Mouse (Mus musculus): ENCODE data around the gene Ech1. TPM values are rescaled to one million over a fixed set of nuclear protein-coding genes. Genes with fewer than 3 reads are reported as not detected.

Ech1 gene
- total RNA-seq, 2 experiments from 2014 or later, result 76.3 to 125 TPM

Other genes starting within 250 kb of the Ech1 start
- 17.5 and 25.0 TPM in 2 replicates for gene Samd4b, start 227.1 kb upstream of the Ech1 start, total RNA-seq (2014; fragmentation: Nextera tagmentation)
- gene Samd4b, start 227.1 kb upstream of the Ech1 start, total RNA-seq (2017), result 3.4 and 3.9 TPM in 2 replicates
- 3.2 and 3.7 TPM in 2 replicates for gene Pak4, start 227.0 kb upstream of the Ech1 start, total RNA-seq (2014; fragmentation: Nextera tagmentation)
- 3.4 and 6.4 TPM in 2 replicates for gene Pak4, start 227.0 kb upstream of the Ech1 start, total RNA-seq (2017)
- not detected in 2 replicates for gene Acp7, start 193.9 kb upstream of the Ech1 start, total RNA-seq (2014; fragmentation: Nextera tagmentation)
- gene Acp7, start 193.9 kb upstream of the Ech1 start, total RNA-seq (2017), result not detected in 2 replicates
- 4.3 TPM in 1 of 2 replicates, not detected in the other for gene Fbxo27, start 132.4 kb upstream of the Ech1 start, total RNA-seq (2014; fragmentation: Nextera tagmentation)
- 0.17 TPM in 1 of 2 replicates, not detected in the other for gene Fbxo27, start 132.4 kb upstream of the Ech1 start, total RNA-seq (2017)
- 1.3 and 3.3 TPM in 2 replicates for gene Fbxo17, start 108.4 kb upstream of the Ech1 start, total RNA-seq (2014; fragmentation: Nextera tagmentation)
- gene Fbxo17, start 108.4 kb upstream of the Ech1 start, total RNA-seq (2017), result 1.3 and 2.1 TPM in 2 replicates
- gene Mrps12, start 83.4 kb upstream of the Ech1 start, total RNA-seq (2014; fragmentation: Nextera tagmentation), result 125 and 177 TPM in 2 replicates
- 33.2 and 41.8 TPM in 2 replicates for gene Mrps12, start 83.4 kb upstream of the Ech1 start, total RNA-seq (2017)
- gene Sars2, start 83.2 kb upstream of the Ech1 start, total RNA-seq (2014; fragmentation: Nextera tagmentation), result 19.6 and 21.6 TPM in 2 replicates
- 10.4 and 12.4 TPM in 2 replicates for gene Sars2, start 83.2 kb upstream of the Ech1 start, total RNA-seq (2017)
- not detected in 2 replicates for gene Ccer2, start 69.0 kb upstream of the Ech1 start, total RNA-seq (2014; fragmentation: Nextera tagmentation)
- gene Ccer2, start 69.0 kb upstream of the Ech1 start, total RNA-seq (2017), result not detected in 2 replicates
- 49.5 and 50.5 TPM in 2 replicates for gene Sirt2, start 58.5 kb upstream of the Ech1 start, total RNA-seq (2014; fragmentation: Nextera tagmentation)
- 13.9 and 28.8 TPM in 2 replicates for gene Sirt2, start 58.5 kb upstream of the Ech1 start, total RNA-seq (2017)
- 22.0 and 36.0 TPM in 2 replicates for gene Nfkbib, start 57.7 kb upstream of the Ech1 start, total RNA-seq (2014; fragmentation: Nextera tagmentation)
- 20.0 and 24.1 TPM in 2 replicates for gene Nfkbib, start 57.7 kb upstream of the Ech1 start, total RNA-seq (2017)
- 67.9 and 72.3 TPM in 2 replicates for gene Rinl, start 36.2 kb upstream of the Ech1 start, total RNA-seq (2014; fragmentation: Nextera tagmentation)
- gene Rinl, start 36.2 kb upstream of the Ech1 start, total RNA-seq (2017), result 55.9 and 75.5 TPM in 2 replicates
- gene Hnrnpl, start 16.7 kb upstream of the Ech1 start, total RNA-seq (2014; fragmentation: Nextera tagmentation), result 466 and 510 TPM in 2 replicates
- gene Hnrnpl, start 16.7 kb upstream of the Ech1 start, total RNA-seq (2017), result 276 and 296 TPM in 2 replicates
- gene Lgals4, start 8.6 kb downstream of the Ech1 start, total RNA-seq (2014; fragmentation: Nextera tagmentation), result 20.5 and 20.8 TPM in 2 replicates
- 3.9 and 6.6 TPM in 2 replicates for gene Lgals4, start 8.6 kb downstream of the Ech1 start, total RNA-seq (2017)
- gene Lgals7, start 38.6 kb downstream of the Ech1 start, total RNA-seq (2014; fragmentation: Nextera tagmentation), result not detected in 2 replicates
- gene Lgals7, start 38.6 kb downstream of the Ech1 start, total RNA-seq (2017), result not detected in 2 replicates
- not detected in 2 replicates for gene Capn12, start 56.2 kb downstream of the Ech1 start, total RNA-seq (2014; fragmentation: Nextera tagmentation)
- 0.13 TPM in 1 of 2 replicates, not detected in the other for gene Capn12, start 56.2 kb downstream of the Ech1 start, total RNA-seq (2017)
- 85.8 and 94.3 TPM in 2 replicates for gene Actn4, start 137.1 kb downstream of the Ech1 start, total RNA-seq (2014; fragmentation: Nextera tagmentation)
- 40.2 and 47.1 TPM in 2 replicates for gene Actn4, start 137.1 kb downstream of the Ech1 start, total RNA-seq (2017)
- gene Eif3k, start 156.6 kb downstream of the Ech1 start, total RNA-seq (2014; fragmentation: Nextera tagmentation), result 474 TPM in 2 replicates
- 400 and 462 TPM in 2 replicates for gene Eif3k, start 156.6 kb downstream of the Ech1 start, total RNA-seq (2017)
- gene Map4k1, start 156.8 kb downstream of the Ech1 start, total RNA-seq (2014; fragmentation: Nextera tagmentation), result 46.1 and 62.3 TPM in 2 replicates
- gene Map4k1, start 156.8 kb downstream of the Ech1 start, total RNA-seq (2017), result 42.4 and 48.7 TPM in 2 replicates

All from granulocyte monocyte progenitor cell, adult 5-6 weeks (primary cell).